Mouse (Mus musculus) kidney, adult 2 months (tissue): ENCODE measurements around the gene Hypk.
"Not testable (repeated sequence)": the region's sequence is repeated elsewhere in the genome, so short reads cannot be mapped to it uniquely, and the experiment has no call there.

ENCODE experiments used
- CTCF ChIP-seq: fragments of 200-500 bp; conservative IDR thresholded peaks from 2 replicates; pipeline ENCODE4 v1.5.1; 2011; ENCODE audit warnings: low read depth, mild to moderate bottlenecking, control low read depth, low read length, moderate library complexity, mixed read lengths; ENCODE audit not compliant: insufficient read depth, insufficient read length
- POLR2A ChIP-seq: fragments of 200-500 bp; IDR thresholded peaks from one replicate; pipeline ENCODE4 v1.6.1; 2011; ENCODE audit warnings: low read depth, low read length, control low read depth

- TF ChIP-seq POLR2A, CTCF: not testable (repeated sequence)
Measured at GRCm38 (mm10) chr2:121475306-121475705, 22.2 kb downstream of the Hypk start.
